Mouse (Mus musculus) liver, postnatal 0 days (tissue): ENCODE results near the gene Gria3. TPM values are rescaled to one million over a fixed set of nuclear protein-coding genes. Genes with fewer than 3 reads are reported as not detected.

ENCODE experiments used
- ATAC-seq: fragments of 200-750 bp; cut with Nextera tagmentation; 2 replicates; pipeline ENCODE4 v1.8.0; 2017; ENCODE audit warnings: mild to moderate bottlenecking, moderate library complexity
- DNase-seq: peaks from one replicate; pipeline ENCODE4 v3.0.0-alpha.2; 2016
- H3K27ac ChIP-seq: fragments of 300-500 bp; sonication (generic); 2 replicates; pipeline ENCODE4 v1.5.1; 2014; ENCODE audit warnings: antibody characterized with exemption, moderate library complexity, mild to moderate bottlenecking, low read depth
- H3K27me3 ChIP-seq: fragments of 300-500 bp; sonication (generic); 2 replicates; pipeline ENCODE4 v1.6.1; 2014; ENCODE audit warnings: low read length, control low read depth, mixed read lengths; ENCODE audit not compliant: insufficient read depth
- H3K36me3 ChIP-seq: fragments of 300-500 bp; sonication (generic); replicated peaks from 2 replicates; pipeline ENCODE4 v1.6.1; 2014; ENCODE audit warnings: mild to moderate bottlenecking, control low read depth, low read length, moderate library complexity, mixed read lengths; ENCODE audit not compliant: insufficient read depth
- H3K4me1 ChIP-seq: fragments of 300-500 bp; sonication (generic); 2 replicates; pipeline ENCODE4 v1.6.1; 2014; ENCODE audit warnings: antibody characterized with exemption, mild to moderate bottlenecking, control low read depth; ENCODE audit not compliant: insufficient read depth
- H3K4me2 ChIP-seq: fragments of 300-500 bp; sonication (generic); 2 replicates; pipeline ENCODE4 v1.6.1; 2014; ENCODE audit warnings: low read depth, mild to moderate bottlenecking, low read length, moderate library complexity, mixed read lengths
- H3K4me3 ChIP-seq: fragments of 300-500 bp; sonication (generic); 2 replicates; pipeline ENCODE4 v1.5.1; 2014; ENCODE audit warnings: low read depth, low read length
- H3K9ac ChIP-seq: fragments of 300-500 bp; sonication (generic); replicated peaks from 2 replicates; pipeline ENCODE4 v1.6.1; 2014; ENCODE audit warnings: mild to moderate bottlenecking, moderate library complexity
- H3K9me3 ChIP-seq: fragments of 300-500 bp; sonication (generic); 2 replicates; pipeline ENCODE4 v1.6.1; 2016; ENCODE audit warnings: mild to moderate bottlenecking, control low read depth, low read length, mixed read lengths
- CTCF ChIP-seq: sonication (generic); IDR thresholded peaks from 2 replicates; pipeline ENCODE4 v1.5.1; 2016; ENCODE audit warnings: antibody characterized with exemption, low read depth
- EP300 ChIP-seq: IDR thresholded peaks from 2 replicates; pipeline ENCODE4 v1.6.1; 2016; ENCODE audit warnings: antibody characterized with exemption, low read depth, mild to moderate bottlenecking
- WGBS: fragments of 180-500 bp; shearing (Covaris S2); extraction: QIAGEN DNeasy Blood & Tissue Kit; methylation state at CpG from one replicate; pipeline ENCODE4 v1.1.7; 2014; ENCODE audit not compliant: insufficient replicate concordance; 5-methylcytosine and 5-hydroxymethylcytosine counted together
- polyA plus RNA-seq: library from polyadenylated mRNA; unstranded; fragments of >200 nt; fragmentation: Nextera tagmentation; extraction: Ambion mirVana; gene quantifications from 2 replicates; pipeline ENCODE4 v1.2.1, GENCODE M21; 2015

Gene Gria3
- polyA plus RNA-seq, 1 experiment from 2014 or later: 1.8 TPM

DNA sequence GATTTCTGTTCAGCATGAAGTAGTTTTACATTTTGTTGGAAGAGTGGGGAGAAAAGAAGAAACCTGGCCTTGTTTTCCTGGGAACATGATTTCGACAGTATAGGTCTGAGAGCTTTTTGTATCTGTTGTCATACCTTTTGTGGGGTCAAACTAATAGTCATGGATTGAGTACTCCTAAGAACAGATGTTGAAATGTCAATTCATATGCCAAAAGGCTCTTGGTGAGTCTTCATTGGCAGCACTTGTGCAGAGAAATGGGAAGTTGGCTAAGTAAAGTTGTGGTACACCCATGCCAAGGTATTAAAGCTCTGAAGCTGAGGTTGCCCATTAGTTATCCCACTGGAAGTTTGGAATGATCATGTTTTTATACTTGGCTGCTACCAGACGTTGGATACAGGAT lies 135.2 kb downstream of the Gria3 start:
- H3K9ac ChIP-seq: no peak overlapping the region
- WGBS: 60% methylated on average over 2 of the region's 2 CpGs
- no peak for DNase-seq

GRCm38 (mm10) chrX:41562296-41563060 lies 161.8 kb downstream of the Gria3 start:
- Histone ChIP-seq H3K4me1 (no peaks in the 10 kb centered on the region), H3K36me3 (no peaks in the 10 kb centered on the region), H3K4me2 (no peak overlapping the region), H3K9me3 (no peaks in the 10 kb centered on the region), H3K9ac (no peak overlapping the region), H3K27me3 (no peaks in the 10 kb centered on the region), H3K4me3 (no peak overlapping the region), H3K27ac (no peak overlapping the region)
- ATAC-seq: no peak
- WGBS: 62% methylated on average over 6 of the region's 6 CpGs
- no peak for TF ChIP-seq EP300
- TF ChIP-seq CTCF: no peak
- DNase-seq: no peak

More for the DNA sequence above, 135.2 kb downstream of the Gria3 start:
- no peak overlapping the region for H3K27ac ChIP-seq
- H3K9me3 ChIP-seq: no peaks in the 10 kb centered on the region
- H3K36me3 ChIP-seq: no peaks in the 10 kb centered on the region
- H3K4me1 ChIP-seq: no peaks in the 10 kb centered on the region
- no peaks in the 10 kb centered on the region for H3K27me3 ChIP-seq
- H3K4me3 ChIP-seq: no peak overlapping the region
- TF ChIP-seq CTCF: no peak
- no peak for TF ChIP-seq EP300
- no peak for ATAC-seq
- no peak overlapping the region for H3K4me2 ChIP-seq

DNA sequence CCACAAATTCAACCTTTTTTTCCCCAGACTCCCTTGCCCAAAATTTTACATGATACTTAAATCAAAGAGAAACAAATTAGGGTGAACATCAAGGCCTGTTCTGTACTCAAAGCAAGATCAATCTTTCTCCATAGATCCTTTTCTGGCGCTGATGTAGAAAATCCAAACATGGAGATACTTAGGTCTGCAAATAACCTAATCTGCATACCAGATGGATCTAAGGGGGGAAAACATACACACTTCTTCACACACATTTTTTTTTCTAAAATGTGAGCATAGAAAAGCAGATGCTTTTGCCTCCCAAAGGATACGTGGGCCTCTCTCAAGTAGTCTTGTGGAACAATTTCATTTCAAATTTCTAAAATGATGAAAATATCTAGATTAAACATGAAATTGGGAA lies 164.2 kb downstream of the Gria3 start:
- no peak overlapping the region for H3K4me2 ChIP-seq
- no peaks in the 10 kb centered on the region for H3K27me3 ChIP-seq
- no peak overlapping the region for H3K27ac ChIP-seq
- TF ChIP-seq EP300 (no peak), CTCF (no peak)
- ATAC-seq (no peak), DNase-seq (no peak)
- WGBS: 72% methylated on average over 2 of the region's 2 CpGs
- H3K9me3 ChIP-seq: no peaks in the 10 kb centered on the region
- H3K36me3 ChIP-seq: no peaks in the 10 kb centered on the region
- no peak overlapping the region for H3K4me3 ChIP-seq
- H3K9ac ChIP-seq: no peak overlapping the region
- H3K4me1 ChIP-seq: no peaks in the 10 kb centered on the region

DNA sequence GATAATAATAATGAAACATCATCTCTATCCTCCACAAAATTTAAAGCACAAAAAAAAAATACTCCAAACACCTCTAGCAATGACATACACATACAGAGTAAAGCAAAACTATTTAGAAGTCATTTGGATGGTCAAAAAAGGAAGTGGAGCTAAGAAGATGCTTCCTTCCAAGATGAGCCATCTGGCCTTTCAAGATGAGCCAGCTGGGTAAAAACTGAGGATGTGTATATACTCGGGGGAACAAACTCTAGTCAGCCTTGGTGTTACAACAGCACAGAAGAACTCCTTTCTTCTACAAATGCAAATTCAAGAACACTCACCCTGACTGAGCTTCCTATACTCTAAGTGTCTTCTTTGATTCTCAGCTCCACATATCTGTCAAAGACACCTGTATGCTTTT lies 172.4 kb downstream of the Gria3 start:
- no peaks in the 10 kb centered on the region for H3K27me3 ChIP-seq
- no peak for DNase-seq

GRCm38 (mm10) chrX:41578797-41579196 lies 178.1 kb downstream of the Gria3 start:
- ATAC-seq (no peak), DNase-seq (no peak)
- Histone ChIP-seq H3K27ac (no peak overlapping the region), H3K4me2 (no peak overlapping the region), H3K9me3 (no peaks in the 10 kb centered on the region), H3K9ac (no peak overlapping the region), H3K4me3 (no peak overlapping the region), H3K27me3 (no peaks in the 10 kb centered on the region), H3K36me3 (no peaks in the 10 kb centered on the region), H3K4me1 (no peaks in the 10 kb centered on the region)
- TF ChIP-seq CTCF (no peak), EP300 (peak; percentile 44; the same call in 1 of the 2 replicates)
- WGBS: 56% methylated on average over 5 of the region's 5 CpGs

More for the DNA sequence above, 172.4 kb downstream of the Gria3 start:
- 52% methylated on average over 1 of the region's 1 CpGs for WGBS
- Histone ChIP-seq H3K4me3 (no peak overlapping the region), H3K36me3 (no peaks in the 10 kb centered on the region), H3K4me1 (no peaks in the 10 kb centered on the region), H3K9ac (no peak overlapping the region), H3K9me3 (no peaks in the 10 kb centered on the region), H3K27ac (no peak overlapping the region), H3K4me2 (no peak overlapping the region)
- TF ChIP-seq EP300 (no peak), CTCF (no peak)
- no peak for ATAC-seq

GRCm38 (mm10) chrX:41587692-41588091 lies 187.0 kb downstream of the Gria3 start:
- WGBS: 89% methylated on average over 3 of the region's 3 CpGs
- Histone ChIP-seq H3K27me3 (no peaks in the 10 kb centered on the region), H3K9ac (no peak overlapping the region), H3K36me3 (no peaks in the 10 kb centered on the region), H3K27ac (no peak overlapping the region), H3K4me1 (no peaks in the 10 kb centered on the region), H3K4me2 (no peak overlapping the region), H3K4me3 (no peak overlapping the region), H3K9me3 (no peaks in the 10 kb centered on the region)
- ATAC-seq (no peak), DNase-seq (no peak)
- TF ChIP-seq EP300: no peak
